Mouse (Mus musculus): ENCODE measurements at regions not wholly inside any gene's neighbourhood (a gene's known extent, or its start where the extent isn't known, plus 50 kb on each side); places are given as distances from the start of the nearest gene placed in this dataset.

DNA sequence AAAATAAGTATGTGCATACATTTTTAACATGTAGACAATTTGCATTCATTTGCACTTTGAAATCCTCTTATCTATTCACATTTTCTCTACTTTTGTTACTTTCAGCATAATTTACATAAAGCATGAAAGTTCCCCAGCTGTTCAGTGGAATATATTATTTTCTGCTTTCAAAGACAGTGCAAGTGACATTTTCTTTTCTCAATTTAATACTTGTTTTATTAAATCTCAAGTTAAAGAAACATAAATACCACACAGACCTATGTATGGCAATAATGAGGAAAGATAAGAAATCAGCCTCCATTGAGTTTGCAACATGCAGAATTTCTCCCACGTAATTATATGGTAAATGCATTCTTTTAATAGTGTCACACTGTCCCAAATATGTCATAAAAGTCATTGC lies 1168.1 kb upstream of the Gje1 start:
- no peak overlapping the region for H3K4me2 ChIP-seq (ENCODE audit: insufficient read depth, low read depth, poor library complexity, severe bottlenecking)
- no peaks in the 10 kb centered on the region for H3K79me2 ChIP-seq (replicated peaks; ENCODE audit: control insufficient read depth, extremely low read depth, insufficient read depth, poor library complexity, severe bottlenecking)
- no peak overlapping the region for H3K9ac ChIP-seq (ENCODE audit: insufficient read depth, low read depth)
- in situ Hi-C loops (cut with MboI; ENCODE audit: low pct_ligation_motif_present, low pct_unique_long_range_greater_than_20kb, low sequenced_read_pairs) (no loop called here), dilution Hi-C loops (cut with MboI; ENCODE audit: extremely low pct_ligation_motif_present, extremely low pct_unique_long_range_greater_than_20kb, low sequenced_read_pairs) (no loop called here)
- H3K27ac ChIP-seq (ENCODE audit: insufficient read depth, low read depth) = no peak overlapping the region
- no peaks in the 10 kb centered on the region for H3K4me1 ChIP-seq (ENCODE audit: control insufficient read depth in 1 of 2, insufficient read depth in 2 of 2)
- no peaks in the 10 kb centered on the region for H3K36me3 ChIP-seq (replicated peaks in 1 of 2; ENCODE audit: control insufficient read depth in 1 of 2, insufficient read depth in 1 of 2, low read length in 1 of 2)
- H3K4me3 ChIP-seq (replicated peaks in 1 of 3; ENCODE audit: low read depth in 2 of 3, low read length in 2 of 3, poor library complexity in 1 of 3) = no peak overlapping the region
- no peaks in the 10 kb centered on the region for H3K27me3 ChIP-seq (replicated peaks)
- no peaks in the 10 kb centered on the region for H3K9me3 ChIP-seq (replicated peaks; ENCODE audit: low read length)
- TF ChIP-seq CHD1 (IDR thresholded peaks at IDR 0.05; ENCODE audit: low read depth, low read length) = no peak
- no peak for TF ChIP-seq MAFK (IDR thresholded peaks at IDR 0.05; ENCODE audit: insufficient replicate concordance, low read length)
- TF ChIP-seq RAD21 (IDR thresholded peaks at IDR 0.05; ENCODE audit: low read depth, low read length) = no peak
- TF ChIP-seq TCF12 (IDR thresholded peaks at IDR 0.05; ENCODE audit: low read depth, low read length) = no peak
- no peak for TF ChIP-seq NRF1 (IDR thresholded peaks at IDR 0.05; ENCODE audit: low read depth, low read length)
- no peak for TF ChIP-seq ETS1 (conservative IDR thresholded peaks at IDR 0.05; ENCODE audit: low read depth, low read length)
- no peak for TF ChIP-seq JUND (conservative IDR thresholded peaks at IDR 0.05; ENCODE audit: low read depth, low read length)
- TF ChIP-seq BHLHE40 (IDR thresholded peaks at IDR 0.05; ENCODE audit: low read depth, low read length) = no peak
- no peak for TF ChIP-seq ZC3H11A (IDR thresholded peaks at IDR 0.05; ENCODE audit: low read depth, low read length)
- TF ChIP-seq MEF2A (IDR thresholded peaks at IDR 0.05; ENCODE audit: borderline replicate concordance, low read depth, low read length) = no peak
- TF ChIP-seq JUN (IDR thresholded peaks at IDR 0.05; ENCODE audit: insufficient read depth, low read depth, low read length) = no peak
- TF ChIP-seq IRF4 (IDR thresholded peaks at IDR 0.05; ENCODE audit: low read depth, low read length) = no peak
- no peak for TF ChIP-seq SIN3A (IDR thresholded peaks at IDR 0.05; ENCODE audit: low read length)
- no peak for TF ChIP-seq ZKSCAN1 (IDR thresholded peaks at IDR 0.05; ENCODE audit: borderline replicate concordance, low read depth, low read length)
- TF ChIP-seq MAZ (IDR thresholded peaks at IDR 0.05; ENCODE audit: low read depth, low read length) = no peak
- no peak for TF ChIP-seq SMC3 (IDR thresholded peaks at IDR 0.05; ENCODE audit: low read depth, low read length)
- TF ChIP-seq ZMIZ1 (IDR thresholded peaks at IDR 0.05; ENCODE audit: low read depth, low read length) = no peak
- no peak for TF ChIP-seq CHD2 (IDR thresholded peaks at IDR 0.05; ENCODE audit: low read length)
- no peak for DNase-seq (ENCODE audit: extremely low read depth)

DNA sequence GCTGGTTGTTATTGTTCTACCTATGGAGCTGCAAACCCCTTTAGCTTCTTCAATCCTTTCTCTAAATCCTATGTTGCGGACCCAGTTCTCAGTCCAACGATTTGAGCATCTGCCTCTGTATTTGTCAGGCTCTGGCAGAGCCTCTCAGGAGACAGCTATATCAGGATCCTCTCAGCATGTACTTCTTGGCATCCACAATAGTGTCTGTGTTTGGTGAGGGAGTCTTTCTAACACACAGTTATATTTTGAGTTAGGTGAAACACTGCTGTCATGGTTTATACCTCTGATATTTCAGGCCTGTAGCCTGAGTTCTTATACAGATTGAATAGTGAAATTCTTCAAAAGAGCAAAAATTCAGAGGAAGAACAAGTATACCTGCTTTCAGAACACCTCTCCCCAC lies 1150.0 kb upstream of the Gje1 start:
- DNase-seq (ENCODE audit: extremely low read depth) = no peak
- Histone ChIP-seq H3K4me2 (ENCODE audit: insufficient read depth, low read depth, poor library complexity, severe bottlenecking) (no peak overlapping the region), H3K4me1 (ENCODE audit: control insufficient read depth in 1 of 2, insufficient read depth in 2 of 2) (no peaks in the 10 kb centered on the region), H3K9me3 (replicated peaks; ENCODE audit: low read length) (no peaks in the 10 kb centered on the region), H3K36me3 (replicated peaks in 1 of 2; ENCODE audit: control insufficient read depth in 1 of 2, insufficient read depth in 1 of 2, low read length in 1 of 2) (no peaks in the 10 kb centered on the region), H3K4me3 (replicated peaks in 1 of 3; ENCODE audit: low read depth in 2 of 3, low read length in 2 of 3, poor library complexity in 1 of 3) (no peak overlapping the region), H3K9ac (ENCODE audit: insufficient read depth, low read depth) (no peak overlapping the region), H3K79me2 (replicated peaks; ENCODE audit: control insufficient read depth, extremely low read depth, insufficient read depth, poor library complexity, severe bottlenecking) (no peaks in the 10 kb centered on the region), H3K27ac (ENCODE audit: insufficient read depth, low read depth) (no peak overlapping the region), H3K27me3 (replicated peaks) (no peaks in the 10 kb centered on the region)
- no peak for TF ChIP-seq MAX (IDR thresholded peaks at IDR 0.05; ENCODE audit: low read length)
- no peak for TF ChIP-seq POLR2A (IDR thresholded peaks at IDR 0.05; ENCODE audit: low read depth, low read length)
- no peak for TF ChIP-seq TBP (conservative IDR thresholded peaks at IDR 0.05; ENCODE audit: low read depth, low read length)
- in situ Hi-C loops (cut with MboI; ENCODE audit: low pct_ligation_motif_present, low pct_unique_long_range_greater_than_20kb, low sequenced_read_pairs) = no loop called here
- dilution Hi-C loops (cut with MboI; ENCODE audit: extremely low pct_ligation_motif_present, extremely low pct_unique_long_range_greater_than_20kb, low sequenced_read_pairs) = no loop called here

Measured in CH12.LX (cell line).